Mouse (Mus musculus) liver, embryonic 15.5 days (tissue): ENCODE data around the gene Ablim1. TPM values are rescaled to one million over a fixed set of nuclear protein-coding genes. Genes with fewer than 3 reads are reported as not detected.

ENCODE experiments used
- ATAC-seq: fragments of 200-750 bp; cut with Nextera tagmentation; 2 replicates; pipeline ENCODE4 v1.8.0; 2017; ENCODE audit warnings: moderate number of reproducible peaks, mild to moderate bottlenecking, moderate library complexity; ENCODE audit not compliant: insufficient read depth
- H3K27ac ChIP-seq: fragments of 300-500 bp; sonication (generic); replicated peaks from 2 replicates; pipeline ENCODE4 v1.5.1; 2015; ENCODE audit warnings: mild to moderate bottlenecking, inconsistent platforms
- H3K27me3 ChIP-seq: fragments of 300-500 bp; sonication (generic); 2 replicates; pipeline ENCODE4 v1.6.1; 2015; ENCODE audit warnings: mild to moderate bottlenecking, inconsistent platforms
- H3K36me3 ChIP-seq: fragments of 300-500 bp; sonication (generic); replicated peaks from 2 replicates; pipeline ENCODE4 v1.6.1; 2015; ENCODE audit warnings: moderate library complexity, mild to moderate bottlenecking, inconsistent platforms
- H3K4me1 ChIP-seq: fragments of 300-500 bp; sonication (generic); replicated peaks from 2 replicates; pipeline ENCODE4 v1.6.1; 2015; ENCODE audit warnings: inconsistent platforms
- H3K4me2 ChIP-seq: fragments of 300-500 bp; sonication (generic); 2 replicates; pipeline ENCODE4 v1.6.1; 2015; ENCODE audit warnings: moderate library complexity, mild to moderate bottlenecking, inconsistent platforms
- H3K4me3 ChIP-seq: fragments of 300-500 bp; sonication (generic); replicated peaks from 2 replicates; pipeline ENCODE4 v1.5.1; 2015; ENCODE audit warnings: mild to moderate bottlenecking, inconsistent platforms
- H3K9ac ChIP-seq: fragments of 300-500 bp; sonication (generic); 2 replicates; pipeline ENCODE4 v1.6.1; 2015; ENCODE audit warnings: moderate library complexity, mild to moderate bottlenecking, inconsistent platforms
- H3K9me3 ChIP-seq: fragments of 300-500 bp; sonication (generic); replicated peaks from 2 replicates; pipeline ENCODE4 v1.6.1; 2016; ENCODE audit warnings: inconsistent platforms
- WGBS: fragments of 180-500 bp; shearing (Covaris S2); methylation state at CpG from one replicate; pipeline ENCODE4 v1.1.7; 2015; ENCODE audit warnings: mixed read lengths; ENCODE audit not compliant: insufficient replicate concordance; 5-methylcytosine and 5-hydroxymethylcytosine counted together
- polyA plus RNA-seq: library from polyadenylated mRNA; unstranded; fragments of >200 nt; fragmentation: Nextera tagmentation; extraction: Ambion mirVana; gene quantifications from 2 replicates; pipeline ENCODE4 v1.2.1, GENCODE M21; 2015

Gene Ablim1
- polyA plus RNA-seq, 1 experiment from 2014 or later: 9.5 TPM

DNA sequence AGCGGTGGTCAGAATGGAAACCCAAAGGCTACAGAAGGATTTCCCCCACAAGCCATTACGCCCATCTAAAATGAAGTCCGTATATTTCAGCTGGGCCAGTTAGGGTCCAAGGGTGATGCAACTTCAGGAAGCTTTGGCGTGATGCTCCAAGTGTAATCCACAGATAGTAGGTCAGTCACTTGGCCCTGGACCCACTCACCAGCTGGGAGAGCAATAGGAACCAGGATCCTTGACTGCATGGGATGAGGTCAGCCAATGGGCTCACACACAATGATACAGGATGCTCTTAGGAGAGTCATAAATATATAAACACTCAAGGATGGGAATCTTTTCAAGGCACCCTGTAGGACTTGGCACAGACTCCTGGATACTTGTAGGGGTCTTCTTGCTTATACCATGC lies 309.7 kb downstream of the Ablim1 start:
- H3K4me1 ChIP-seq: no peaks in the 10 kb centered on the region
- H3K27me3 ChIP-seq: peaks cover 51% of the 10 kb centered on the region
- H3K4me3 ChIP-seq: no peak overlapping the region
- no peaks in the 10 kb centered on the region for H3K9me3 ChIP-seq
- H3K27ac ChIP-seq: no peak overlapping the region
- no peak overlapping the region for H3K4me2 ChIP-seq
- WGBS: 66% methylated on average over 4 of the region's 4 CpGs
- H3K36me3 ChIP-seq: no peaks in the 10 kb centered on the region
- H3K9ac ChIP-seq: no peak overlapping the region
- no peak for ATAC-seq

DNA sequence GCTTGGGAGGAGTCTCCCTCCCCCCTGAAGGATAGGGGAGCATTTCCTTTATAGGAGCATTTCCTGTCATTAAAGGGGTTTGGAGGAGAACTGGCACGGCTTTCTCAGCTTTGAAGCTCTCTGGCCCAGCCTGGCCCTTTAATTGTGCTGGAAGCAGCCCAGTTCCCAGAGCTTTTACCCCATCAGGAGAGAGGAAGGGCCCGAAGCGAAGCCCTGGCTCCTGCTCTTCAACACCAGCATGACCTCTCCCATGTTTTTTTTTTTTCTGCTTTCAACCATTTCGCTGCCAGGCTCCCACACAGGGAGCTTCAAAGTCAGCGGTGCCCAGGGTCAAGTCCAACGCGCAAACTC lies 311.3 kb downstream of the Ablim1 start:
- Histone ChIP-seq H3K9me3 (no peaks in the 10 kb centered on the region), H3K4me1 (no peaks in the 10 kb centered on the region), H3K4me3 (no peak overlapping the region), H3K4me2 (no peak overlapping the region), H3K27me3 (peaks cover 34% of the 10 kb centered on the region), H3K9ac (no peak overlapping the region), H3K36me3 (no peaks in the 10 kb centered on the region), H3K27ac (no peak overlapping the region)
- 39% methylated on average over 7 of the region's 7 CpGs for WGBS
- ATAC-seq: no peak

DNA sequence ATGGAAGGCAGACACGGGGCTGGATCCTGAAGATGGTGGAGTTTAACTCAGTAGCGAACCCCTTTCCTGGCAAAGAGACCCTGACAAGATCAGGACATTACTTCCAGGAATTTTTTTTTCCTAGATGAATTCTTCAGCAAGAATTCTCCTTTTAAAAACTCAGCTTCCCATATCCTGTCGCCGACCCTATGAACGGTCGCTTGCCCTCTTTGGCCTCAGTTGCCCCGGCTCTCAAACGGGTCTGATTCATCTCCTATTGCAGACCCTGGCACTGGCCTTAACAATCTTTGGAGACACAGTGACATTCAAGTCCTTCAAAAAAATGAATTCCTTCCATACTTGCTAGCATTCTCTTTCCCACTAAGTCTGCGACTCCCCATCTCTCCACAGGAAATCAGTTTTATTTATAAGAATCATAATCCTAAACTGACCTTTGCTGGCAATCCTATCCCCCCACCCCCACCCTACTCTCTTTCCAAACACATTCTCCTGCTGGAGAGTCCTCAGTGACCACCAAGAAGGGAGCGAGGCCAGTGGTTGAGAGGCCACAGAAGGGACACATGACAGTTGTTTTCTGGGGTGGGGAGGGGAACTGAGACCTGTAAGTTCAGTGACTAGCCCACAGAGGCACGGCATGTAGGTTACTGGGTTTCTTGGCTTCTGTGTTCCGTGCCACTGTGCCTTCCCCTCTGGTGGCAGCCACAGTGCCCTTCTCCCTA lies 311.8 kb downstream of the Ablim1 start:
- ATAC-seq: no peak
- WGBS: 54% methylated on average over 12 of the region's 12 CpGs
- Histone ChIP-seq H3K27me3 (peaks cover 29% of the 10 kb centered on the region), H3K27ac (no peak overlapping the region), H3K4me3 (no peak overlapping the region), H3K4me1 (no peaks in the 10 kb centered on the region), H3K36me3 (no peaks in the 10 kb centered on the region), H3K9me3 (no peaks in the 10 kb centered on the region), H3K4me2 (no peak overlapping the region), H3K9ac (no peak overlapping the region)

DNA sequence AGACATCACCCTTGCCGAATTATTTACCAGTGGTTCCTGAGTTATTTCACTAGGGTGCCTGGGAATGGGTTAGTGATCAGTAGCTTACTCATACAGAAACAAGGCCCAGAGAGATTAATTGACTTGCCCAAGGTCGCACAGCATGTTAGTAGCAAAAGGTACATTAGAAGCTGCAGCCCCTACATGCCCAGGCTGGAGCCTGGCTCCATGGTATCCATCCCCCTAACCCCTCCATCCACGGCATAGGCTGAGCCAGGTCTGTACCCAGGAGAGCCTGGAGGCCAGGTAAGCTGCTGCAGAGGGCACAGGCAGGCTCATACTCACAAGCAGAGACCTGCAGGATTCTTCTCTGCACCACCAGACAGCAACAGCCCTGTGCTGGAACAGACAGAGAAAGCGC lies 312.8 kb downstream of the Ablim1 start:
- Histone ChIP-seq H3K4me1 (no peaks in the 10 kb centered on the region), H3K9me3 (no peaks in the 10 kb centered on the region), H3K27ac (no peak overlapping the region), H3K4me3 (no peak overlapping the region), H3K36me3 (no peaks in the 10 kb centered on the region), H3K27me3 (peaks cover 19% of the 10 kb centered on the region), H3K4me2 (no peak overlapping the region), H3K9ac (no peak overlapping the region)
- no peak for ATAC-seq
- WGBS: 63% methylated on average over 4 of the region's 4 CpGs

DNA sequence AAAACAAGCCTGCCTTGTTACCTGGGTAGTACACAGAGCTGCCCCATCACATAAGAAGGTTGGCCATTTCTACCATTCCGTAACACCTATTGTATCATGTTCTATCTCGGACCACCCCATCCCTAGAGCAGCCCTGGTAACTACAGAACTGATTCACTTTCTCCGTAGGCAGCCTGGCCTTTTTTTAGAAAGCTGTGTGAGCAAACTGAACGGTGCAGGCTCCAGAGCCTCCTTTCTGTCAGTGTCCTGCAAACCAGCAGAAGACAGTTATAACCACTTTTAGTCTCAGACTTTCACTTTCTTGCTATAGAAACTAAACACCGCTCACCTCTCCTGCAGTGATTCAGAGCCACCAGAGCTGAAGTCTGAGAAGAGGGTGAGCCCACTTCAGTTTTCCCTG lies 314.1 kb downstream of the Ablim1 start:
- H3K4me3 ChIP-seq: no peak overlapping the region
- 71% methylated on average over 5 of the region's 5 CpGs for WGBS
- H3K27ac ChIP-seq: no peak overlapping the region
- no peaks in the 10 kb centered on the region for H3K4me1 ChIP-seq
- no peak for ATAC-seq
- H3K36me3 ChIP-seq: no peaks in the 10 kb centered on the region
- no peak overlapping the region for H3K9ac ChIP-seq
- no peak overlapping the region for H3K4me2 ChIP-seq
- H3K27me3 ChIP-seq: peaks cover 9% of the 10 kb centered on the region; the same call in 1 of the 2 replicates
- H3K9me3 ChIP-seq: no peaks in the 10 kb centered on the region

DNA sequence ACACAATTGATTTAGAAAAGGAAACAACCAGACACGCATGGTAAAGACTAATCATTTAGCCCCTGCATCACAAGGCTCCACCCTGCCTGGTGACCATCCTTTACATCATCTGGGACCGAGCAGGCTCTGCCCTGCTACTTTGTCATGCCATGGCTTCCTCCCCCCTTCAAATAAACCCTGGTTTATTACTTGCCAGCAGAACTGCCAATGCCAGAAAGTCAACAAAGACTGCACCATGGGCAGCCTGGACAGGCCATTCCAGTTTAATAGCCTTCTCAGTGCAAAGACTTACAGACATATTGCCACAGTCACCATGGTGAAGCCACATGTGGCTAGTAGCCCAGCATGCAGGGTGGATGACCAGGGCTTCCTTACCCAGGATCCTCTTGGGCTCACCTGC lies 314.9 kb downstream of the Ablim1 start:
- 51% methylated on average over 2 of the region's 2 CpGs for WGBS
- Histone ChIP-seq H3K4me2 (no peak overlapping the region), H3K9me3 (no peaks in the 10 kb centered on the region), H3K4me1 (no peaks in the 10 kb centered on the region), H3K9ac (no peak overlapping the region), H3K4me3 (no peak overlapping the region), H3K27ac (no peak overlapping the region), H3K27me3 (peaks cover 6% of the 10 kb centered on the region; the same call in 1 of the 2 replicates), H3K36me3 (no peaks in the 10 kb centered on the region)
- ATAC-seq: no peak

DNA sequence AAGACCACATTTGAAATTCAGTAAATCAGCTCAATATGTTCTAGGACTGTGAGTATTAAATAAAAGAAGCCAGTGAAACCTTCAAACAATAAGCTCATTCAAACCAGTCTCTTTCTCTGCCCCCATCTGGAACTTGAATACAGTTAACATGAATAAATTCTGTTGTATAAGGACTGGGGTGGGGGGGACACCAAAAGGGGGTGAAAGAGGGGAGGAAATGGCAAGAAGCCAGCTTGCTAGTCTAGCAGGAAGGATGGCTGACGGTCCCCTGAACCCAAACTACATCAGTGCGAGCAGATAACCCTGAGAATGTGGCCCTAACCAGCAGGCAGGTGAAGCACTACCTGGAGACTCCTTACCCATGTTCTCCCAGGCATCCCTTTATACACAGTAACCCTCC lies 315.8 kb downstream of the Ablim1 start:
- Histone ChIP-seq H3K9me3 (no peaks in the 10 kb centered on the region), H3K9ac (no peak overlapping the region), H3K4me2 (no peak overlapping the region), H3K27me3 (peaks cover 6% of the 10 kb centered on the region; the same call in 1 of the 2 replicates), H3K27ac (no peak overlapping the region), H3K4me1 (no peaks in the 10 kb centered on the region), H3K4me3 (no peak overlapping the region), H3K36me3 (no peaks in the 10 kb centered on the region)
- ATAC-seq: no peak
- WGBS: 28% methylated on average over 2 of the region's 2 CpGs

DNA sequence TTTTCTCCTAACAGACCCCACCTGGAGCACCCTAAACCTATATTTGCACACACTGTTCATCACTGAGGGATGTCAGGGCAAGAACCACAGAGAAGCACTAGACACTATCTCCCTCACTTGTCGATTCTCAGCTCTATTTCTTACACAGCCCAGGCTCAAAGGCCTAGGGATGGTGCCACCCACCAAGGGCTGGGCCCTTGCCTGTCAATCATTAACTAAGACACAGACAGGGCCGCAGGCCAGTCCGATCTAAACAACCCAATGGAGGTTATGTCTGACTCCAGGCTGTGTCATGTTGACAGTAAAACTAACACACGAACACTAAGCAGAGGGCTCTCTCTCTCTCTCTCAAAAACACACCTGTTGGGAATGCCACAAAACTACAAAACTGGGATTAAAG lies 316.4 kb downstream of the Ablim1 start:
- Histone ChIP-seq H3K4me2 (no peak overlapping the region), H3K4me3 (no peak overlapping the region), H3K27ac (no peak overlapping the region), H3K9ac (no peak overlapping the region), H3K4me1 (no peaks in the 10 kb centered on the region), H3K9me3 (no peaks in the 10 kb centered on the region), H3K27me3 (peaks cover 3% of the 10 kb centered on the region; the same call in 1 of the 2 replicates), H3K36me3 (no peaks in the 10 kb centered on the region)
- WGBS: 63% methylated on average over 4 of the region's 4 CpGs
- ATAC-seq: no peak

DNA sequence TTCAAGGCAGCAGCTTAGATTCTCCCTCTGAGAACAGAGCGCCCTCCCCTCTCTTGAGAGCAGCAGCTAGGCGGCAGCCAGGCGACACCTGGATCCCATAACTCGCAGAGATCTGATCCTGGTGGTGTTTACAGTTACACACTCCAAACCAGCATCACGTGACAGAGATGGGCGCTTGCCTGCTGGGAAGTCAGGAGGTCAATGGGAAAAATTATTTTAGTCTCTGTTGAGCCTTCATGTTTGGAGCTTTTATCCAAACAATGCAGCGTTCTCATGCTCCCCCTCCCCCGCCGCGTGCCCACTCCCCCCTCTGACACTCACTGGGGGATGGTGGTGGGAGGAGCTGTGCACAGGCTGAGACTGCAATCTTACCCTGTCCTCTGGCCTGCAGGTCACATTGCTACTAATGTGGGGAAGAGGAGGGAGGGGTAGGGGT lies 317.5 kb downstream of the Ablim1 start:
- Histone ChIP-seq H3K4me3 (no peak overlapping the region), H3K4me1 (no peaks in the 10 kb centered on the region), H3K27ac (no peak overlapping the region), H3K4me2 (peak overlapping the region; percentile 15; the same call in 1 of the 2 replicates), H3K9ac (no peak overlapping the region), H3K36me3 (no peaks in the 10 kb centered on the region), H3K27me3 (no peaks in the 10 kb centered on the region), H3K9me3 (no peaks in the 10 kb centered on the region)
- no peak for ATAC-seq
- 12% methylated on average over 10 of the region's 10 CpGs for WGBS

DNA sequence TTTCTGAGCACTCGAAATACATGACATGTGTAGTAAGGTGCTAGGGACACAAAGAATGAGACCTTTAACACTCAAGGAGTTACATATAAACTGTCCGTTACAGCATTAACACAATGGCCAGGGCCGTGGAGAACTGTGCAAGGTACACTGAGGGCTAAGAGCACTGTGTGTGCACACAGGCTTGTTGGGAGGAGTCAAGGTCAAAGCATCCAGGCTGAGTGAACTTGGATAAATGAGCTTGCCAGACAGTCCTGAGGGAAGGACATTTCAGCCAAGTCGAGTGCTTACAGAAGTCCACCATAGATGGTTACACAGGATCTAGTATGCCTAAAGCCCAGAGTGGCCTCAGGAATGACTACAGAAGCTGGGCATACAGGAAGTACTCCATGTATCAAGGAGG lies 319.3 kb downstream of the Ablim1 start:
- Histone ChIP-seq H3K27ac (no peak overlapping the region), H3K36me3 (no peaks in the 10 kb centered on the region), H3K4me3 (no peak overlapping the region), H3K9me3 (no peaks in the 10 kb centered on the region), H3K27me3 (no peaks in the 10 kb centered on the region), H3K9ac (no peak overlapping the region), H3K4me2 (no peak overlapping the region), H3K4me1 (no peaks in the 10 kb centered on the region)
- no peak for ATAC-seq
- WGBS: 51% methylated on average over 4 of the region's 4 CpGs

DNA sequence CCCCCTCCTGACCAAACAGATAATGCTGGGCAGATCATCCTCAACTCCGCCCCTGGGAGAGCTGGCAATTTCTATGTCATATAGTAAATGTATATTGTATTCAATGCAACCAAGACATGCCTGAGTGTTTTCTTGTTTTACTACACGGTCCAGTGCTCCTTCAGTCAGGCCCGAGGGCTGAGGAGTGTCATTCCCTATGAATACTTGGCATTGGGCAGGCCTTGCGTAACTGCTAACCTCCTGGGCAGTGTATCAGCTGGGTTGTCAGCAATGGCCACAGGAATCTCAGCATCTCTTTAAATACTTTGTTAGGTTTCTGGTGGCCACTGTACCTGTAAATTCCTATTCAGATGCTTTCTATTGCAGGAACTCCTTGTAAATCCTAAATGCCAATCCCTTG lies 320.1 kb downstream of the Ablim1 start:
- no peaks in the 10 kb centered on the region for H3K27me3 ChIP-seq
- H3K9ac ChIP-seq: no peak overlapping the region
- H3K27ac ChIP-seq: no peak overlapping the region
- no peak for ATAC-seq
- H3K36me3 ChIP-seq: no peaks in the 10 kb centered on the region
- H3K4me3 ChIP-seq: no peak overlapping the region
- no peaks in the 10 kb centered on the region for H3K4me1 ChIP-seq
- H3K9me3 ChIP-seq: no peaks in the 10 kb centered on the region
- no peak overlapping the region for H3K4me2 ChIP-seq
- 54% methylated on average over 4 of the region's 4 CpGs for WGBS

DNA sequence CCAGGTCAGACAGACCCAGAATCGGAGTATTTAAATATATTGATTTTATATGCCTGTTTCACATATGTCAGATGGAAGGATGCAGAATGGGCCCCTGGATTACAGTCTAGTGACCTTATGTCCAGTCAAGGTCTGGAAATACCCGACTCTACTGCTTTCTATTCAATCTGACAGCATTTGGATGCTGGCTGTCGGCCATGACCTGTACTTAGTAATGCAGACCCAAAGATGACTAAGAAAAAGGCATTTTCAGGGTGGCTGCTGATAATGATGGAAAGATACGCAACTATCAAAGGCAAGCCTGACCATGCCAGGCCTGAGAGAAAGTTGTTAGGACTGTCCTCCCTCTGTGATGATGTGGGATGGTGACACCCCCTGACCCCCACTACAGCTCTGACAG lies 321.0 kb downstream of the Ablim1 start:
- no peak for ATAC-seq
- H3K36me3 ChIP-seq: no peaks in the 10 kb centered on the region
- H3K27me3 ChIP-seq: no peaks in the 10 kb centered on the region
- no peak overlapping the region for H3K9ac ChIP-seq
- H3K4me2 ChIP-seq: no peak overlapping the region
- H3K9me3 ChIP-seq: no peaks in the 10 kb centered on the region
- no peak overlapping the region for H3K4me3 ChIP-seq
- no peak overlapping the region for H3K27ac ChIP-seq
- H3K4me1 ChIP-seq: no peaks in the 10 kb centered on the region
- WGBS: 56% methylated on average over 4 of the region's 4 CpGs
